Mouse (Mus musculus): ENCODE results near the gene Ube2i.

The Ube2i gene

GRCm38 (mm10) chr17:25218967-25219366 lies 55.5 kb downstream of the Ube2i start:
- no peak for DNase-seq (ENCODE audit: low spot score)

- DNase-seq (ENCODE audit: low spot score) = no peak
Observed at GRCm38 (mm10) chr17:25215431-25215830, 59.0 kb downstream of the Ube2i start.
